Mouse (Mus musculus): ENCODE measurements around the gene Ddx11.

DNA sequence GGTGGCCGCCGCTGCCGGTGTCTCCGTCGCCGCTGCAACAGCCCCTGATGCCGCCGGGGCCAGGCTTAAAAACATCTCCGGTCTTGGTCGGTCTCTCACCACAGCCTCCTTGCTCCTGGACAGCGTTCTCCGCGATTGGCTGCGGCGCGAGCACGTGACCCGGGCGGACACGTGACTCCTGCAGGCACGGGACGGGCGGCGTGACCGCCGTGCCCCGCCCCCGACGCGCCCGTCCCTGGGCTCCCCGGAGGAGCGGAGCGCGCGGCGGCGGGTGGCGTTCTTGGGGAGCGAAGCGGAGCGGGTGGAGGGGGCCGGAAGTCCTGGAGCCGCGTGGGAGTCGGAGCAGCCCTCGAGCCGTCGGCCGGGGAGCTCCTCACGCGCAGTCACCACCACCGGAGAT is 46.4 kb upstream of the Ddx11 start, which contains the start of gene Ankrd12:
- TF ChIP-seq CTCF (IDR thresholded peaks at IDR 0.05; ENCODE audit: low read depth, low read length) (no peak), GATA1 (IDR thresholded peaks at IDR 0.05; ENCODE audit: borderline replicate concordance, low read length) (no peak), TAL1 (conservative IDR thresholded peaks at IDR 0.05; ENCODE audit: low read depth, low read length) (no peak)
